Mouse (Mus musculus) monocyte, adult 59 days (primary cell): ENCODE measurements around the gene Ddost. TPM values are rescaled to one million over a fixed set of nuclear protein-coding genes. Genes with fewer than 3 reads are reported as not detected.

Experiments used
- total RNA-seq, 2 experiments: library from RNA; stranded (reverse); gene quantifications; one replicate each; pipeline ENCODE4 v1.2.4; 2023

Ddost gene
- 100 to 1,000 TPM in 1 of 2 experiments, 10 to 100 TPM in 1; 98.4 to 102 TPM for total RNA-seq

GRCm38 (mm10) chr4:138304340-138305104 is at the start of gene Ddost:
Ddost (plus strand) TSS chr4:138304730.

GRCm38 (mm10) chr4:138326077-138326695 is 21.7 kb downstream of the Ddost start, which contains the start of gene Pink1:
Pink1 (minus strand) TSS chr4:138326307.

Other genes starting within 250 kb of the Ddost start
- gene Hp1bp3, start 88.4 kb upstream of the Ddost start, total RNA-seq, result 10 to 100 TPM; 79.2 to 86.1 TPM
- under 1 TPM; 0.36 to 0.50 TPM for gene Sh2d5, start 54.3 kb upstream of the Ddost start, total RNA-seq
- under 1 TPM; 0.52 to 0.85 TPM for gene Kif17, start 54.3 kb upstream of the Ddost start, total RNA-seq
- 10 to 100 TPM; 47.7 to 49.5 TPM for gene Pink1, start 21.6 kb downstream of the Ddost start, total RNA-seq
- gene Cda, start 63.3 kb downstream of the Ddost start, total RNA-seq, result not detected
- not detected for gene Fam43b, start 91.8 kb downstream of the Ddost start, total RNA-seq
- gene Mul1, start 129.9 kb downstream of the Ddost start, total RNA-seq, result 10 to 100 TPM; 28.2 to 32.0 TPM
- under 1 TPM; 0.21 to 0.30 TPM for gene Camk2n1, start 149.6 kb downstream of the Ddost start, total RNA-seq